Mouse (Mus musculus): ENCODE results near the gene Smoc2.

Smoc2 gene

DNA sequence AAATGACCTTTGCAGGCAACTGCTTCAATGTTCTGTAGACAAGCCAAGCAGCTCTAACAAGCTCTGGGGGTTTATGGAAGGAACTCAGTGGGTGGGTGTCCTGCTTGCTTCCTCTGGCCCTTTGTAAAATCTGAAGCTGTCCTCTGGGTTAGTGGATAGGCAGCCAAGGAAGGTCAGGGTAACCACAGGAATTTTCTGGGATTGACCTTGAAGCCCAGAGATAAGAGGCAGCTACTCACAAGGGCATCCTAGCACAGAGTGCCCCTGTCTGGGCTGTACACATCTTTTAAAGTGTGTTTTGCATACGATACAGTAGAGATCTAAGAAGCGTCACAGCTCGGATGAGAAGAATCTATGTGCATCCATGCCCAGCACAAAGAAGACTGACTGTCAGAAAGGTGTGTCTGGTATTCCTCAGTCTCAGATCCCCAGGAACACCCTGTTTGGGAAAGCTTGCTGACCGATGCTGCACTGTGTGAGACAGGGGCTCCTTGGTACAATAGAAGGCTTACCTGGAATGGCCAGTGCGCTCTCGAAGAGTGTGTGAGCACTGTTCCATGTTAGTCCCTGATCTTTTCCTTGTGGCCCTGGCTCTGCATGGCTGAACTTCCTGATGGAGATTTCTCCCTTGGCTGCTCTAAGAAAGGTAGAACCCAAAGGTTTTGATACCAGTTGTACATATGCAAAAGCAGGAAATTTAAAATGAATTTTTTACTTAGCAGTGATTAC, 69.9 kb downstream of the Smoc2 start:
- DNase-seq (ENCODE audit: low read depth, low spot score), result no peak
- H3K36me3 ChIP-seq (ENCODE audit: control insufficient read depth, insufficient read depth, low read length, poor library complexity, severe bottlenecking), result no peaks in the 10 kb centered on the region
- H3K27me3 ChIP-seq (ENCODE audit: control insufficient read depth, insufficient read depth, low read length, poor library complexity, severe bottlenecking), result no peaks in the 10 kb centered on the region

- no peaks in the 10 kb centered on the region for H3K27me3 ChIP-seq (ENCODE audit: control insufficient read depth, insufficient read depth, low read length, poor library complexity, severe bottlenecking)
- DNase-seq (ENCODE audit: low read depth, low spot score), result no peak
- no peaks in the 10 kb centered on the region for H3K36me3 ChIP-seq (ENCODE audit: control insufficient read depth, insufficient read depth, low read length, poor library complexity, severe bottlenecking)
Measured at GRCm38 (mm10) chr17:14353219-14354079, 74.1 kb downstream of the Smoc2 start.

GRCm38 (mm10) chr17:14361511-14361910, 82.2 kb downstream of the Smoc2 start:
- H3K36me3 ChIP-seq (ENCODE audit: control insufficient read depth, insufficient read depth, low read length, poor library complexity, severe bottlenecking), result no peaks in the 10 kb centered on the region
- DNase-seq (ENCODE audit: low read depth, low spot score), result no peak
- H3K27me3 ChIP-seq (ENCODE audit: control insufficient read depth, insufficient read depth, low read length, poor library complexity, severe bottlenecking), result no peaks in the 10 kb centered on the region

DNA sequence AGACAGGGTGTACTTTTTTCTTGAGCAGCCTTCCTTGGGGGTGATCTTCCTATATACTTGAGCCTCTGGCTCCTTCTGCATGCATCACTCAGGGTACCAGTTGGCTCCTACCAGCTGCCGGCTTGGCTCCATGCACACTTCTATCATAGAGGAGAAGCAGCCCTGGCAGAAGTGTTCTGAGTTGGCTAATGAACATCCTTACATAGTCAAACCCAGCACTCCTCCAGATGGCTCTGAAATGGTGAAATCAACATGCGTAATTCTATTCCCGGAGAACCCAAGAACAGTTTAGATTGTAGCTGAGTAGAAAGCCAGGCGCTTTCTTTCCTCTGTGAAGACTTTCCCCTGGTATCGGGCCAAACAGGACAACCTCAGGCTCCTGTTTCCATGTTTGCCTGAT, 91.2 kb downstream of the Smoc2 start:
- no peaks in the 10 kb centered on the region for H3K36me3 ChIP-seq (ENCODE audit: control insufficient read depth, insufficient read depth, low read length, poor library complexity, severe bottlenecking)
- H3K27me3 ChIP-seq (ENCODE audit: control insufficient read depth, insufficient read depth, low read length, poor library complexity, severe bottlenecking), result no peaks in the 10 kb centered on the region
- DNase-seq (ENCODE audit: low read depth, low spot score), result no peak

GRCm38 (mm10) chr17:14371606-14372005, 92.3 kb downstream of the Smoc2 start:
- no peak for DNase-seq (ENCODE audit: low read depth, low spot score)
- Histone ChIP-seq H3K27me3 (ENCODE audit: control insufficient read depth, insufficient read depth, low read length, poor library complexity, severe bottlenecking) (no peaks in the 10 kb centered on the region), H3K36me3 (ENCODE audit: control insufficient read depth, insufficient read depth, low read length, poor library complexity, severe bottlenecking) (no peaks in the 10 kb centered on the region)

- H3K36me3 ChIP-seq (ENCODE audit: control insufficient read depth, insufficient read depth, low read length, poor library complexity, severe bottlenecking), result no peaks in the 10 kb centered on the region
- DNase-seq (ENCODE audit: low read depth, low spot score), result no peak
- no peaks in the 10 kb centered on the region for H3K27me3 ChIP-seq (ENCODE audit: control insufficient read depth, insufficient read depth, low read length, poor library complexity, severe bottlenecking)
Measured at GRCm38 (mm10) chr17:14372324-14373145, 93.2 kb downstream of the Smoc2 start.

GRCm38 (mm10) chr17:14378692-14379446, 99.6 kb downstream of the Smoc2 start:
- no peaks in the 10 kb centered on the region for H3K27me3 ChIP-seq (ENCODE audit: control insufficient read depth, insufficient read depth, low read length, poor library complexity, severe bottlenecking)
- DNase-seq (ENCODE audit: low read depth, low spot score), result no peak
- H3K36me3 ChIP-seq (ENCODE audit: control insufficient read depth, insufficient read depth, low read length, poor library complexity, severe bottlenecking), result no peaks in the 10 kb centered on the region

DNA sequence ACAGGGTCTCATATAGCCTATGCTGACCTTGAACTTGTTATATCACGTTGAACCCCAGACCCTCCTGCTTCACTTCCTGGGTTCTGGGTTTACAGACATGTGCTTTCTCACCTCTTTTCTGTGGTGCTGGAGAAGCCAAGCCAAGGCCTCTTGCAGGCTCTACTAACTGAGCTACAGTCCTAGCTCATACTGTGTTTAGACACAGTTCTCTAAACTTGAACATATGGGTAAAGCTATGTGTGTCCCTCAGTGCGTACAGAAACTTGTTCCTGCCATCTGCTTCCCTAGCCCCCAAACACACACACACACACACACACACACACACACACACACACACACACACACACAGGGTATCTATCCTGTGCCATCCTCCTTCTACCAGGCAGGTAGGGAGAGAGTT, 100.2 kb downstream of the Smoc2 start:
- DNase-seq (ENCODE audit: low read depth, low spot score), result no peak

DNA sequence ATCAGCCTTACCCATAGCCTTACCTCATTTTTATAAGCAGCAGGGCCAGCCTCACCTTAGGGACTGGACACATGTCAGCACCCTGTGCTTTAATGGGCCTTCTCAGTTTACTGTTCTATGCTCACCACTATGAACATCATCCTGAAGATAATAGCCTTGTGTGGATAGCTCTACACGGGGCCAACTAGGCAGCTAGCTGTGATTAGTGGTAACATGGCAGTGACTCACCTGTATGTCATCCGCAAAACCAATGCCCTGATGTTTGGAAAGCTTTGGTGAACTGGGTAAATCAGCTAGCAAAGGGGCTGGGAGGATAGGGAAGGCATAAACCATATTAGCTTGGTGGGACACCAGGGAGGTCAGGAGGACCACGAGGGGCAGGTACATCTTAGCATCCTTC, 100.7 kb downstream of the Smoc2 start:
- Histone ChIP-seq H3K36me3 (ENCODE audit: control insufficient read depth, insufficient read depth, low read length, poor library complexity, severe bottlenecking) (no peaks in the 10 kb centered on the region), H3K27me3 (ENCODE audit: control insufficient read depth, insufficient read depth, low read length, poor library complexity, severe bottlenecking) (no peaks in the 10 kb centered on the region)
- no peak for DNase-seq (ENCODE audit: low read depth, low spot score)

More for the DNA sequence above, 100.2 kb downstream of the Smoc2 start:
- no peaks in the 10 kb centered on the region for H3K36me3 ChIP-seq (ENCODE audit: control insufficient read depth, insufficient read depth, low read length, poor library complexity, severe bottlenecking)
- H3K27me3 ChIP-seq (ENCODE audit: control insufficient read depth, insufficient read depth, low read length, poor library complexity, severe bottlenecking), result no peaks in the 10 kb centered on the region

GRCm38 (mm10) chr17:14380526-14380925, 101.2 kb downstream of the Smoc2 start:
- Histone ChIP-seq H3K27me3 (ENCODE audit: control insufficient read depth, insufficient read depth, low read length, poor library complexity, severe bottlenecking) (no peaks in the 10 kb centered on the region), H3K36me3 (ENCODE audit: control insufficient read depth, insufficient read depth, low read length, poor library complexity, severe bottlenecking) (no peaks in the 10 kb centered on the region)
- no peak for DNase-seq (ENCODE audit: low read depth, low spot score)

GRCm38 (mm10) chr17:14381482-14381881, 102.2 kb downstream of the Smoc2 start:
- H3K27me3 ChIP-seq (ENCODE audit: control insufficient read depth, insufficient read depth, low read length, poor library complexity, severe bottlenecking), result no peaks in the 10 kb centered on the region
- DNase-seq (ENCODE audit: low read depth, low spot score), result no peak
- H3K36me3 ChIP-seq (ENCODE audit: control insufficient read depth, insufficient read depth, low read length, poor library complexity, severe bottlenecking), result no peaks in the 10 kb centered on the region

- no peak for DNase-seq (ENCODE audit: low read depth, low spot score)
- Histone ChIP-seq H3K27me3 (ENCODE audit: control insufficient read depth, insufficient read depth, low read length, poor library complexity, severe bottlenecking) (no peaks in the 10 kb centered on the region), H3K36me3 (ENCODE audit: control insufficient read depth, insufficient read depth, low read length, poor library complexity, severe bottlenecking) (no peaks in the 10 kb centered on the region)
Measured at GRCm38 (mm10) chr17:14383981-14384380, 104.7 kb downstream of the Smoc2 start.

DNA sequence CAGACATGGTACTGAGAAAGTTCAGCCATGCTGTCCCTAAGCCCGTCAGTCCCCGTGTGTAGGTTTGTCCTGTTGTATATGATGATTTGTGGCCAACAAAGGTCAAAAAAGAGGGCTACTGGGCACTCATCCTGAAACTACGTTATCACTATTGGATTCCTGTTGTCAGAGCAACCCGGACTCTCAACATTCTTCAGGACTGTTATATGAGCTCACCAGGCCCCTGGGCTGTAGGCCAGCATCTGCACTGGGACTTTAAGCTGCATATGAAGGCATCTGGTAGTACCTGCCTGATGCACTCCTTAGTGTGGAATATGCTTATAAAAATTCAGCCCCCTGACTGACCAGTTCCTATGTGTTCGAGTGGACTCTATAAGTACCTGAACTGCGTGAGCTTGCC, 105.7 kb downstream of the Smoc2 start:
- DNase-seq (ENCODE audit: low read depth, low spot score), result no peak
- Histone ChIP-seq H3K27me3 (ENCODE audit: control insufficient read depth, insufficient read depth, low read length, poor library complexity, severe bottlenecking) (no peaks in the 10 kb centered on the region), H3K36me3 (ENCODE audit: control insufficient read depth, insufficient read depth, low read length, poor library complexity, severe bottlenecking) (no peaks in the 10 kb centered on the region)

- no peak for DNase-seq (ENCODE audit: low read depth, low spot score)
- H3K36me3 ChIP-seq (ENCODE audit: control insufficient read depth, insufficient read depth, low read length, poor library complexity, severe bottlenecking), result no peaks in the 10 kb centered on the region
Measured at GRCm38 (mm10) chr17:14387261-14387660, 108.0 kb downstream of the Smoc2 start.

More at GRCm38 (mm10) chr17:14387261-14387660, 108.0 kb downstream of the Smoc2 start:
- no peaks in the 10 kb centered on the region for H3K27me3 ChIP-seq (ENCODE audit: control insufficient read depth, insufficient read depth, low read length, poor library complexity, severe bottlenecking)
